Mouse (Mus musculus) hindbrain, embryonic 11.5 days (tissue): ENCODE measurements around the gene S100a16. TPM values are rescaled to one million over a fixed set of nuclear protein-coding genes. Genes with fewer than 3 reads are reported as not detected.

ENCODE experiments used
- ATAC-seq: fragments of 200-750 bp; cut with Nextera tagmentation; 2 replicates; pipeline ENCODE4 v1.8.0; 2017; ENCODE audit warnings: mild to moderate bottlenecking, moderate TSS enrichment, moderate library complexity; ENCODE audit not compliant: low FRiP score
- DNase-seq: peaks from one replicate; pipeline ENCODE4 v3.0.0-alpha.2; 2015; ENCODE audit warnings: low spot score
- H3K27ac ChIP-seq: fragments of 300-500 bp; sonication (generic); 2 replicates; pipeline ENCODE4 v1.5.1; 2014; ENCODE audit warnings: mild to moderate bottlenecking, low read depth, low read length
- H3K27me3 ChIP-seq: fragments of 300-500 bp; sonication (generic); 2 replicates; pipeline ENCODE4 v1.6.1; 2014; ENCODE audit warnings: mild to moderate bottlenecking, low read length, moderate library complexity, mixed read lengths; ENCODE audit not compliant: control insufficient read depth, insufficient read depth
- H3K36me3 ChIP-seq: fragments of 300-500 bp; sonication (generic); 2 replicates; pipeline ENCODE4 v1.6.1; 2014; ENCODE audit warnings: mild to moderate bottlenecking, low read length, moderate library complexity, mixed read lengths; ENCODE audit not compliant: control insufficient read depth, insufficient read depth
- H3K4me1 ChIP-seq: fragments of 300-500 bp; sonication (generic); replicated peaks from 2 replicates; pipeline ENCODE4 v1.6.1; 2014; ENCODE audit warnings: low read length, mixed read lengths; ENCODE audit not compliant: control insufficient read depth, insufficient read depth
- H3K4me2 ChIP-seq: fragments of 300-500 bp; sonication (generic); replicated peaks from 2 replicates; pipeline ENCODE4 v1.6.1; 2014; ENCODE audit warnings: mild to moderate bottlenecking, low read depth, low read length
- H3K4me3 ChIP-seq: fragments of 300-500 bp; sonication (generic); 2 replicates; pipeline ENCODE4 v1.5.1; 2014; ENCODE audit warnings: low read depth, low read length
- H3K9ac ChIP-seq: fragments of 300-500 bp; sonication (generic); 2 replicates; pipeline ENCODE4 v1.6.1; 2014; ENCODE audit warnings: low read depth, low read length
- H3K9me3 ChIP-seq: fragments of 300-500 bp; sonication (generic); 2 replicates; pipeline ENCODE4 v1.6.1; 2016; ENCODE audit warnings: low read length; ENCODE audit not compliant: control insufficient read depth
- WGBS: fragments of 180-500 bp; shearing (Covaris S2); extraction: QIAGEN DNeasy Blood & Tissue Kit; methylation state at CpG from one replicate; pipeline ENCODE4 v1.1.7; 2014; 5-methylcytosine and 5-hydroxymethylcytosine counted together
- polyA plus RNA-seq: library from polyadenylated mRNA; unstranded; fragments of >200 nt; fragmentation: Nextera tagmentation; extraction: Ambion mirVana; gene quantifications from 2 replicates; pipeline ENCODE4 v1.2.1, GENCODE M21; 2014

Gene S100a16
- polyA plus RNA-seq = 57.0 and 59.8 TPM in 2 replicates

DNA sequence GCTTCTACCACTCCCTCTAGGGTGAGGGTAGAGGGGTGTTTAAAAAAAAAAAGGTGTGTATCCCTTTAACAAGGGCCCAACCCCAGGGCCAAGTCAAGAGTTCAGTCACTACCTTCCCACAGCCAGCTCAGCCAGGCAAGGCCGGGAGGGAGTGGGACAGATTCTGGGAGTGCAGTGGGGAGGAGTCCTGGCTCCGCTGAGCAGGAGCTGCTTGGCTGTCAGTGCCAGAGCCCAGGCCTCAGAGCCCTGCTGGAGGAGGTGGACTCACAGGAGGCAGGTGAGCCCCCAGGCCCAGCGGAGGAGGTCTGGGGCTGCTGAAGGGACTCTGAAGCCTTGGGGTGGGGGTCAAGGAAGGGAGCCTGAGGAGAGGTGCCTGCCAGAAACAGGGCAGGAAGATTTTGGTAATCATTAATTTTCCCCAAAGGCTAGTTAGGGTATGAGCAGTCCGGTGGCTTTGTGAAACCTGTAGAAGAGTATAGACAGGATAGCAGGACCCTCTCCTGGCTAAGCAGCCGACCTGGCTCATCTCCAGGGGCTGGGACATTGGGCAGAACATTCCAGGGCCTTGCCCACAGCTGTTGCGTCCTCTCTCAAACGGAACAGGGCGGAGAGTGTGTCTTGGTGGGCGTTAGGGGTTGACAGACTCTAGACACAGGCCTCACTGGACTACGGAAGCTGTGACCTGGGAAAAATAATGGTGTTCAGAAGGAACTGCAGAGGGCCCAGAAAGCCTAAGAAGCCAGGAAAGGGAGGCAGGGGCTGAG, at the start of gene S100a16:
Gene S100a16 (plus strand): TSS at position 114 of the 764 bp plus-strand sequence.
- Histone ChIP-seq H3K27ac (no peak within 1 kb of the TSS), H3K4me1 (no peaks in the 10 kb centered on the region), H3K4me3 (no peak within 1 kb of the TSS), H3K27me3 (no peaks in the 10 kb centered on the region), H3K9me3 (no peaks in the 10 kb centered on the region), H3K4me2 (no peak within 1 kb of the TSS), H3K9ac (no peak within 1 kb of the TSS), H3K36me3 (no peaks in the 10 kb centered on the region)
- DNase-seq (no peak), ATAC-seq (no peak)
- WGBS = 41% methylated on average over 10 of the region's 10 CpGs

DNA sequence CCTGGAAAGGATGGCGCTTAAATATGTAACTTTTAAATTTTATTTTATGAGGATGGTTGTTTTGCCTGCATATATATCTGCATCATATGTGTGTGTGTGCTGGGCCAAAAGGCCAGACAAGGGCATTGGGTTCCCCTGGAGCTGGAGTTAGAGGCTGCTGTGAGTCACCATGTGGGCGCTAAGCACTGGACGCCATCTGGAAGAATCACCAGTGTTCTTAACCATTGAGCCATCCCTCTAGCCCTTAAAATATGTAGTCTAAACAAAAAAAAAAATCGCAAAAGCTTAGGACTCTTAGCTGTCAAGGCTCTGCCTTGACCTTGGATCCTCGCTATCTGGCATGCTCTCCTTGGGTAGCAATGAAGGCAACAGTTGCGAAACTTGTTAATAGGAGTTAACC, 48.5 kb upstream of the S100a16 start:
- no peak for ATAC-seq
- 86% methylated on average over 6 of the region's 6 CpGs for WGBS
- H3K4me1 ChIP-seq = 0 out of 2 replicates have a peak, but pooled peaks cover 3% of the 10 kb centered on the region
- no peak overlapping the region for H3K27ac ChIP-seq
- peaks cover 22% of the 10 kb centered on the region for H3K36me3 ChIP-seq
- H3K4me3 ChIP-seq = no peak overlapping the region
- no peak overlapping the region for H3K9ac ChIP-seq
- no peak overlapping the region for H3K4me2 ChIP-seq
- H3K9me3 ChIP-seq = no peaks in the 10 kb centered on the region
- H3K27me3 ChIP-seq = no peaks in the 10 kb centered on the region
- DNase-seq = no peak

DNA sequence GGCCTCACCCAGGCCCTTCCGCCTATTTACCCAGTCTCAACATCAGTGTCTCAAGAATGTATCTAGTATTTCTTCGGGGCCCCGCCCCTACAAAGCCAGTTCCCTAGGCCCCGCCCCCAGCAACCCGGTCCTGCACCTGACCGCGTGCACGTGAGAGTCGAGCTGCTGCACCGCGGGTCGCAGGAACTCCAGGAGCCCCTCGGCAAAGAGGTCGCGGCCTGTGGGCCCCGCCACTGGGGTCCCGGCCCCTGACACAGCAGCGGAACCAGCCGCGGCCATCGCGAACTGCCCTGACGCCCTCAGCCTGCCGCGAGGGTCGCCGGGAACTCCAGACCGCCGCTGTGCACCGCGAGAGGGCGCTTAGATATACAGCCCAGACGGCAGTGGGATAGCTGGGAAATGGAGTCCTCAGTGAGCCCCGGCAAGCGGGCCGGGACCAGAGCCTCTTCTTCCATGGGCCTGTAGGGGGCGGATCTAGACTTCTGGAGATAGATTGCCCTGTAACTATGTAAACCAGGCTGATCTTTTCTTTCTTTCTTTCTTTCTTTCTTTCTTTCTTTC, 46.3 kb upstream of the S100a16 start, which contains the start of gene Snapin:
Gene Snapin (minus strand): TSS at position 338 of the 561 bp plus-strand sequence.
- H3K9ac ChIP-seq = peak within 1 kb of the TSS; percentile 81
- H3K9me3 ChIP-seq = no peaks in the 10 kb centered on the region
- no peak within 1 kb of the TSS for H3K27ac ChIP-seq
- WGBS = 1% methylated on average over 37 of the region's 37 CpGs
- peaks cover 14% of the 10 kb centered on the region for H3K36me3 ChIP-seq
- H3K4me2 ChIP-seq = peak within 1 kb of the TSS; percentile 49
- no peaks in the 10 kb centered on the region for H3K27me3 ChIP-seq
- H3K4me3 ChIP-seq = peak within 1 kb of the TSS; percentile 73
- ATAC-seq = peak; percentile 97
- DNase-seq = peak; percentile 96
- 0 out of 2 replicates have a peak, but pooled peaks cover 3% of the 10 kb centered on the region for H3K4me1 ChIP-seq

DNA sequence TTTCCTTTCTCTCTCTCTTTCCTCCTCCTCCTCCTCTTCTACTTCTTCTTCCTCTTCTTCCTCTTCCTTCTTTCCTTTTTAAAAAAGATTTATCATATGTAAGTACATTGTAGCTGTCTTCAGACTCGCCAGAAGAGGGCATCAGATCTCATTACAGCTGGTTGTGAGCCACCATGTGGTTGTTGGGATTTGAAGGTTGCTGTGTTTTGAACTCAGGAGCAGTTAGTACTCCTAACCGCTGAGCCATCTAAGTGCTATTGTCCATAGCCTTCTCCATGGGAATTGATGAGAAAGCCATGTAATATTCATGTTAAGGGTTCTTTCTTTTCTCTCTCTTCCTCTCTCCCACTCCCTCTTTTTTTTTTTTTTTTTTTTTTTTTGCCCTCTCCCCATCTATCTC, 45.7 kb upstream of the S100a16 start:
- DNase-seq (peak; percentile 23), ATAC-seq (no peak)
- Histone ChIP-seq H3K4me1 (0 out of 2 replicates have a peak, but pooled peaks cover 3% of the 10 kb centered on the region), H3K27ac (no peak overlapping the region), H3K36me3 (peaks cover 12% of the 10 kb centered on the region), H3K27me3 (no peaks in the 10 kb centered on the region), H3K9ac (no peak overlapping the region), H3K4me2 (no peak overlapping the region), H3K4me3 (no peak overlapping the region), H3K9me3 (no peaks in the 10 kb centered on the region)
- WGBS = 46% methylated on average over 2 of the region's 2 CpGs

DNA sequence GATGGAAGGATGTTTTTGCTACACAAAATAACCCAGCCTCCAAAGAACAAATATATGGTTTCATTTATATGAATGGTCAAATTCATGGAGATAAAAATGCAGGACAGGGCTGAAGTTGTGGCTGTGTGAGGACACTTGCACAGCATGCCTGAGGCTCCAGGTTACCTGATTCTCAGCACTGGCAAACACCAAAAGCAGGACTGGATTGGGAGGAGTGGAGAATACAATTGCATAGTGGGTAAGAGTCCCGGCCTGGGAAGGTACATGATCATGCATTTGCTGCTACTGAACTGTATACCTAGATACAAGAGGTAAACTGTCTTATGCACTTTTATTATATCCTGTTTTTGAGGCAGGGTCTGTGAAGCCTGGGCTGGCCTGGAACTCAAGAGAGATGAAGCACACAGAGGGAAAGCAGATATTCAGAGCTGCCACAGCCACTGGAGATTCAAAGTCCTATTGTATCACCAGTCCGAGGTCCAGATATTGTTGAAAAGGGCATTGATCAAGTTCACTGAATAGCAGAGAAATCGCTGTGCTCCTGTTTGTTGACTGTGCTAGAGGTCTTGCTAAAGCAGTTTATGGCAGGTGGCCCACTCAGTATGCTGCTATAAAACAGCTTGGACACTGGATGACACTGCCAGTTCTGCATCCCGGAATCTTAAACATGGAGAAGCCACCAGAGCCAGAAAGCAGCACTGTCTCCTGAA, 43.1 kb upstream of the S100a16 start:
- no peak overlapping the region for H3K4me2 ChIP-seq
- no peaks in the 10 kb centered on the region for H3K27me3 ChIP-seq
- H3K4me1 ChIP-seq = 0 out of 2 replicates have a peak, but pooled peaks cover 3% of the 10 kb centered on the region
- H3K27ac ChIP-seq = no peak overlapping the region
- ATAC-seq (no peak), DNase-seq (no peak)
- no peak overlapping the region for H3K9ac ChIP-seq
- H3K36me3 ChIP-seq = no peaks in the 10 kb centered on the region; the same call in 1 of the 2 replicates
- no peaks in the 10 kb centered on the region for H3K9me3 ChIP-seq
- 68% methylated on average over 4 of the region's 4 CpGs for WGBS
- H3K4me3 ChIP-seq = no peak overlapping the region

DNA sequence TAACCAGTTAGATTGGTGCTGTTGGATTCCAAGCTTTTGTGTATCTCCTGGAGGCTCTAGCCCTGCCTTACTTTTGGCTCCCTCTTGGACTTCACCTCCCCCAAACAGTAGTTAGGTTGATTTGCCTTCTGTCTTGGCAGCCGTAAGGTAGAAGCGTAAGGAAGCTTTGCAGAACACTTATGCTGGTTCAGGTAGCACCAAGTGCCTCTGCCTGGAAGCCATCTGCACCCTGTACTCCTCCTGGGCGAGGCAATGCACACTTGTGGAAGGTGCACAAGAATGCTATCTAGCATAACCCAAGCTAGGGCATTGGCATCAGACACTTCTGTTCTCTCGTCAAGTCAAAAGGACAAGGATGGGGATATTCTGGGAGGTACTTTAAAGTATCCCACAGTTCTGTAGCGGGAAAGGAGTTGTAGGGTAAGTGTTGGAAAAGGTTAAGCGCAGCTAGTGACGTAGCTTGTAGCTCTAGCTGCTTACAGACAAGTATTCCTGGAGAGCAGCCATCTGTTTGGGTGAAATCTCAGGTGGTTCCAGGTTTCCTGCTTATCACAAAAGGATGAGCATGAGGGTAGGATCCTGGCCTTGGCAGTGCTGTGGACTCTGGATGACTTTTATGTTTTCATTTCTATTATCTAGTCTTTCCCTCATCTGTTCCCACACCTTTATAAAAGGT, 41.1 kb upstream of the S100a16 start:
- DNase-seq (no peak), ATAC-seq (no peak)
- Histone ChIP-seq H3K36me3 (no peaks in the 10 kb centered on the region), H3K4me3 (no peak overlapping the region), H3K9ac (no peak overlapping the region), H3K9me3 (no peaks in the 10 kb centered on the region), H3K27ac (no peak overlapping the region), H3K4me1 (no peaks in the 10 kb centered on the region), H3K4me2 (no peak overlapping the region), H3K27me3 (no peaks in the 10 kb centered on the region)
- 95% methylated on average over 7 of the region's 7 CpGs for WGBS

DNA sequence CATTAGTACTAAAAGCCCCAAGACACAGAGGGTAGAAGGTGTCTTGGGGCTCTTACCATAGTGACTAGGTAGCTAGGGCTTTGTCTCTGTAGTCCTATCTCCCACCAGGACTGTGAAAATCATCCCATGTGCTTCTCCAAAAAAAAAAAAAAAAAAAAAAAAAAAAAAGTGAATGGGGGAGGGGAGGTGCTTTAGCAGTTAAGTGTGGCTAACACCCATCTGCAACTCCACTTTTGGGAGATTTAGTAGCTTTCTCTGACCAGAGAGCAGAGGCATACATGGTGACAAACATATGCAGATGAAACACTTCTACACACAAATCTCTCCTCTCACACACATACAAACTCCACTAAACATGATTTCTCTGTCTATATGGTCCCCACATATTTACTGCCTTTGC, 39.5 kb upstream of the S100a16 start:
- Histone ChIP-seq H3K9me3 (no peaks in the 10 kb centered on the region), H3K27ac (no peak overlapping the region), H3K4me1 (no peaks in the 10 kb centered on the region), H3K27me3 (no peaks in the 10 kb centered on the region), H3K4me2 (no peak overlapping the region), H3K9ac (no peak overlapping the region), H3K4me3 (no peak overlapping the region), H3K36me3 (peaks cover 4% of the 10 kb centered on the region)
- ATAC-seq = no peak
- no peak for DNase-seq

DNA sequence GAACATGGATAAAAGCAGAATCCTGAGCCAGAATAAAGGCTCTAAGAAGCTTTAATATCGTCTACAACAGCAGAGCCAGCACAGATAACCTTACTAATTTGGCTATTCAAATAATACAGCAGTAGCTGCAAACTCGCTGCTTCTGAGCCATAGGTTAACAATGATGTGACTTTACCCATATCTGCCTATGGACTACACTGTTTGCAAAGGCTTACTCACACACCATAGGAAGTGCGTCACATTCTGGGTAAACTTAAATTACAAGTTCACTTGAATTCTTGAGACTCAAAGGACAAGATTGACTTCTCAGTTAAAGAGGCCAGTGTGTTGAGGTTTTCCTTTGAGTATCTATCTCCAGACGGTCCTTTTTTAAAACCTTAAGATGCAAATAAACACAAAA, 33.6 kb upstream of the S100a16 start:
- no peak overlapping the region for H3K27ac ChIP-seq
- 91% methylated on average over 4 of the region's 4 CpGs for WGBS
- ATAC-seq (no peak), DNase-seq (no peak)
- 0 out of 2 replicates have a peak, but pooled peaks cover 2% of the 10 kb centered on the region for H3K4me1 ChIP-seq
- no peaks in the 10 kb centered on the region for H3K9me3 ChIP-seq
- no peak overlapping the region for H3K9ac ChIP-seq
- H3K4me2 ChIP-seq = no peak overlapping the region
- peaks cover 20% of the 10 kb centered on the region for H3K36me3 ChIP-seq
- H3K27me3 ChIP-seq = no peaks in the 10 kb centered on the region
- H3K4me3 ChIP-seq = no peak overlapping the region
